Mouse (Mus musculus) embryonic stem cell, embryonic (primary cell): ENCODE measurements around the gene Aebp1.

ENCODE experiments used
- CTCF ChIA-PET, 4 experiments: fragments of 300-600 bp in 2 of 4; fragments of 350-600 bp in 2 of 4; sonication (Branson Sonifier 250); formaldehyde crosslinking; loops; one replicate each; lab custom pipeline; 2022; ENCODE audit warnings: inconsistent platforms in 2 of 4; lab: Charles Lee
- POLR2A ChIA-PET, 4 experiments: fragments of 300-600 bp in 2 of 4; fragments of 350-600 bp in 2 of 4; sonication (Branson Sonifier 250); formaldehyde crosslinking; loops; one replicate each; lab custom pipeline; 2022; ENCODE audit warnings: antibody characterized with exemption in 4 of 4, inconsistent platforms in 1 of 4; lab: Charles Lee

The Aebp1 gene

DNA sequence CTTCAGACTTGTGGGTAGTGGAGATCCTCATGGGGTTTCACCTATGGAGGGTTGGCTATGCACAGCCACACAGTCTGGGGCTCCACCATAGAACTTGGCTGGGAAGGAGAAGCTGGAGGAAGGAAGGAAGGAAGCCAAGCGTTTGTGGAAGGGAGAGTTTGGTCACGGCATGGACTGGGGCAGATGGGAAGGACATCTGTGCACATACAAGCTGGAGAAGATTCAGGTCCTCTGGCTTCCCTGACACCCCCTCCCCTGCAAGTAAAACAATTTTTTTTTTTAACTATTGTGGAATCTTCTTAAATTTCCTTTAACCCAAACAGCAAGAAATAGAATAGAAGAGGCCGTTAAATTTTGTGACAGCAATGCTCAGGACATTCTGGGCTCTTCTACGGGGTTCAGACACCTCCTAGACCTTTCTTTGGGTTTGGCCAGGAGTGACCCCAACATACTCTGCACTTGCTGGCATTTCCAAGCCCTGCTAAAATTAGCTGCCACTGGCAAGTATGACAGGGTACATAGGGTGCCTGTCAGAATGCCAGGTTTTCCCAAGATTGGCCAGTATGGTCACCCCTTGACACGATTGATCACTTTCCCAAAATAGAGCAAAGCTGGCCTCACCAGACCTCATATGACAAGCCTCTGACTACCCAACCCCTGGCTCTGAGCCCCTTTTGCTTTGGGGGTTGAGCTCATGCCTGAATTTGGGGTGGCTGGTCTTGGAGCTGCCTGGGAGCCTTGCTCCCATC, 53.9 kb downstream of the Aebp1 start:
- ChIA-PET CTCF (interaction anchor here (0.6 to 2.4 kb wide), 9 partner anchors 9 to 1053 kb away, joined by 3 to 14 read pairs (median 5); no protein-coding TSS in a partner anchor), POLR2A (interaction anchor here in 3 of 4 experiments (0.7 to 1.6 kb wide), 5 partner anchors 13 to 338 kb away, joined by 3 to 4 read pairs (median 3); no protein-coding TSS in a partner anchor)

DNA sequence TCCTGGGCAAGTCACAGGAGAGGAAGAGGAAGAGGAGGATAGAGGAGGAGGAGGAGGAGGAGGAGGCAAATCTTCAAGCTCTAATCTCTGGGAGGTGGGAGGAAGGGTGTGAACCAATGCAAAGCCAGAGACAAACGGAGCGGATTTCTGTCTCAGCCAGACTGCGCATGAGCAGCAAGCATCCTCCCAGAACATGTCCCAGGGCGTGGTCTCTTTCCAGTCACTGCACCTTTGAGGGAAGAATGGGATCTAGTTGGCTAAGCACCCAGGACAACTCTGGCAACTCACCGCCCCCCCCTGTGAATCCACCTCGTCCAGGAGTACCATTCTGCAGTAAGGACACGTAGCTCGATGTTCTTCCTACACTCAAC, 54.4 kb downstream of the Aebp1 start:
- ChIA-PET CTCF (interaction anchor here in 3 of 4 experiments (0.6 to 2.4 kb wide), 7 partner anchors 10 to 442 kb away, joined by 3 to 12 read pairs (median 3); no protein-coding TSS in a partner anchor), POLR2A (interaction anchor here in 3 of 4 experiments (0.7 to 1.6 kb wide), 5 partner anchors 9 to 338 kb away, joined by 3 to 4 read pairs (median 3); no protein-coding TSS in a partner anchor)

DNA sequence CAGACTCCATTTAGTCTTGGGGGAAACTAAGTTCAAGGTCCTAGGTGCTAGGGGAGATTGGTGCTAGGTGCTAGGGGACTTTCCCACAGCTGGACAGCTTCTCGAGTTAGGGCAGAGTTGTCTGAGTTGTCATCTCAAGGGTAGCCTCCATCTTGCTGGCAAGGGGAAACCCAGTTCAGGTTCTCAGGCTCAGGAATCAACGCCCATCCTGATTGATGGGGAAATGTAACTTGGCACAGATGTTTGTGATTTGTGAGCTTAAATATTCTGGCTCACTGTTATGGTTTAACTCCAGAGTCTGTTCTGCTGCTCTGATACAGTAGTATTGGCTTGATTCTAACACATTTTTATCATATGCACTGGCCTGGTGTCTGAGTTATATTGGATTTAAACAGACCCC, 56.4 kb downstream of the Aebp1 start:
- POLR2A ChIA-PET, result interaction anchor here in 1 of 4 experiments (1.2 to 1.6 kb wide), 2 partner anchors 25 to 78 kb away, joined by 5 read pairs; no protein-coding TSS in a partner anchor
- CTCF ChIA-PET, result interaction anchor here in 1 of 4 experiments (0.5 to 0.8 kb wide), 2 partner anchors 26 to 32 kb away, joined by 3 read pairs; no protein-coding TSS in a partner anchor

DNA sequence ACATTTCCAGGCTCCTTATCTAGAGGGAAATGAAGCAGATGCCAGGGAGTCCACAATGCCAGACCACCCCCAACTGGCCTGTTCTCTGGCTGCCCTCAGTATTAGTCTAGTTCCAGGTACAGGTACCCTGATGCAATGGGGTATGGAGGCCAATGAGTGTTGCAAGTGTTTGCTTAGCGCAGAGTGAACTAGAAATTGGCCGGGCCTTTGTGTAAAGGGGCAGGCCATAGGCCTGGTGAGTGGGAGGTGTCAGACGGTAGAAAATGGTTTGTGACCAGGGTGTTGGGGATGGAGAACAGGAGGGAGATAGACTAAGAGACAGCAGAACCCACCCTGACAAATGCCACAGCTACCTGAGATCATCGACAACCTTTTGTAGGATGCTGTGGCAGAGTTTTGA, 57.9 kb downstream of the Aebp1 start:
- POLR2A ChIA-PET, result interaction anchor here in 1 of 4 experiments (0.5 kb wide), 1 partner anchor 81 kb away, joined by 5 read pairs; no protein-coding TSS in a partner anchor
- CTCF ChIA-PET, result interaction anchor here in 2 of 4 experiments (1.4 to 1.7 kb wide), 2 partner anchors 33 kb away, joined by 4 read pairs; no protein-coding TSS in a partner anchor

DNA sequence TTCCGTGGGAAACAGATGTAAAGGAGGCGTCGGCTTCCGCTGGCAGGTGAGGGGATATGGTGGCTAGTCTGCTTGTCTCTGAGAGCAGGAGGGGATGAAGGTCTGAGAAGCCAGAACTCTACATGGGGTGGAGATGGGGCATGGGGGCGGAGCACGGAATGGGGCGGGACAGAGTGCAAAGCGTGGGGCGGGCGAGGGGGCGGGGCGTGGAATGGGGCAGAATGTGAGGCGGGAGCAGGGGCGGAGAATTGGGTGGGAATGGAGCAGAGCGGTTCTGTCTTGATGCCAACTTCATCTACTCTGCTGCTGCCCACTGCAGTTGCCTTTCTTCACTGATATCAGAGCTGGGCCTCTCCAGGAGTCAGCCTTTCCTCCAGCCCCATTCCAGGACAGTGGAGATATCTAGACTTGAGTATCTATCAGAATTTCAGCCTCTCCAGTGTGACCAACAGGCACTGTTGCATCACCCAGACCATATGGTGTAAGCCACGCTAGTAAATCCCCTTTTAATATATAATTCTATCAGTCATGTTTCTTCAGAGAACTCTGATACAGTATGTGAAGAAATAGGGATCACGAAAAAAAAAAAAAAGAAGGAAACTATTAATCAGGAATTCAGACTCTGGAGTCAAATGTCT, 58.7 kb downstream of the Aebp1 start:
- POLR2A ChIA-PET, result interaction anchor here in 2 of 4 experiments (0.6 to 1.5 kb wide), 4 partner anchors 11 to 353 kb away, joined by 3 to 4 read pairs (median 3); no protein-coding TSS in a partner anchor

More for the DNA sequence above, 58.7 kb downstream of the Aebp1 start:
- CTCF ChIA-PET, result interaction anchor here in 2 of 4 experiments (1.4 to 1.7 kb wide), 2 partner anchors 34 kb away, joined by 4 read pairs; no protein-coding TSS in a partner anchor
